Mouse (Mus musculus) spleen, adult 2 months (tissue): ENCODE measurements around the gene Fxyd7. TPM values are rescaled to one million over a fixed set of nuclear protein-coding genes. Genes with fewer than 3 reads are reported as not detected.

ENCODE experiments used
- DNase-seq, 2 experiments: peaks; one replicate each; pipeline versions ENCODE4 v3.0.0 to v3.0.0-alpha.2; 2012 to 2021; ENCODE audit warnings: low spot score in 2 of 2, low read depth in 1 of 2
- H3K27ac ChIP-seq: fragments of 200-500 bp; 2 replicates; pipeline ENCODE4 v1.5.1; 2012; ENCODE audit warnings: low read length, inconsistent platforms; ENCODE audit not compliant: insufficient read depth
- H3K27me3 ChIP-seq: fragments of 200-500 bp; 2 replicates; pipeline ENCODE4 v1.6.1; 2012; ENCODE audit warnings: mild to moderate bottlenecking, moderate library complexity, low read length, inconsistent platforms; ENCODE audit not compliant: control insufficient read depth, insufficient read depth
- H3K36me3 ChIP-seq: fragments of 200-500 bp; 2 replicates; pipeline ENCODE4 v1.6.1; 2012; ENCODE audit warnings: mild to moderate bottlenecking, low read length, inconsistent platforms; ENCODE audit not compliant: control insufficient read depth, insufficient read depth
- H3K4me1 ChIP-seq: fragments of 200-500 bp; 2 replicates; pipeline ENCODE4 v1.6.1; 2011; ENCODE audit warnings: inconsistent platforms; ENCODE audit not compliant: control insufficient read depth, insufficient read depth, insufficient read length
- H3K4me3 ChIP-seq: fragments of 200-500 bp; 2 replicates; pipeline ENCODE4 v1.5.1; 2011; ENCODE audit warnings: mild to moderate bottlenecking, inconsistent platforms; ENCODE audit not compliant: insufficient read depth, insufficient read length; ENCODE audit errors: extremely low read depth
- CTCF ChIP-seq: fragments of 200-500 bp; IDR thresholded peaks from 2 replicates; pipeline ENCODE4 v1.5.1; 2011; ENCODE audit warnings: mild to moderate bottlenecking, inconsistent platforms; ENCODE audit not compliant: insufficient read depth, insufficient read length, insufficient replicate concordance; ENCODE audit errors: extremely low read depth
- POLR2A ChIP-seq: fragments of 200-500 bp; IDR thresholded peaks from 2 replicates; pipeline ENCODE4 v1.6.1; 2011; ENCODE audit warnings: low read depth, low read length, inconsistent platforms
- WGBS: fragments of 180-500 bp; shearing (Covaris S2); methylation state at CpG from one replicate; pipeline ENCODE4 v1.1.7; 2018; 5-methylcytosine and 5-hydroxymethylcytosine counted together
- polyA plus RNA-seq: library from polyadenylated mRNA; depleted of rRNA; stranded (reverse); fragments of >200 nt; gene quantifications from 2 replicates; pipeline ENCODE4 v1.2.3, GENCODE M21; 2012; rRNA removed

The Fxyd7 gene
- polyA plus RNA-seq, 1 experiment = 1.2 TPM

DNA sequence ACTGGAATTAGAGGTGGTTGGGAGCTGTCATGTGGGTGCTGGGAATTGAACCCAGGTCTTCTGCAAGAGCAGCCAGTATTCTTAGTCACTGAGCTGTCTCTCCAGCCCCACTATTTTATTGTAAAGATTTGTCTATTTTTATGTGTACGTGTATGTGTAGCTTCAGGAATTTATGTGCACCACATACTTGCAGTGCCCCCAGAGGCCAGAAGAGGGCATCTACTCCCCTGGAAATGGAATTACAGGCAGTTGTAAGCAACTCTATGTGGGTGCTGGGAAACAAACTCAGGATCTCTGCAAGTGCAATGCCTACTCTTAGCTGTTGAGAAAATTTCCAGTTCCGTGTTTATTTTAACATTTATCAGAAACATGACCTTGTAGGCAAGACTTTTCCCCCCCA, 54.8 kb downstream of the Fxyd7 start:
- Histone ChIP-seq H3K27ac (no peak overlapping the region), H3K4me1 (peaks cover 15% of the 10 kb centered on the region; the same call in 1 of the 2 replicates), H3K4me3 (no peak overlapping the region), H3K27me3 (no peaks in the 10 kb centered on the region), H3K36me3 (no peaks in the 10 kb centered on the region)
- TF ChIP-seq CTCF = no peak
- TF ChIP-seq POLR2A = no peak
- DNase-seq = no peak
- WGBS = 97% methylated on average over 2 of the region's 2 CpGs

DNA sequence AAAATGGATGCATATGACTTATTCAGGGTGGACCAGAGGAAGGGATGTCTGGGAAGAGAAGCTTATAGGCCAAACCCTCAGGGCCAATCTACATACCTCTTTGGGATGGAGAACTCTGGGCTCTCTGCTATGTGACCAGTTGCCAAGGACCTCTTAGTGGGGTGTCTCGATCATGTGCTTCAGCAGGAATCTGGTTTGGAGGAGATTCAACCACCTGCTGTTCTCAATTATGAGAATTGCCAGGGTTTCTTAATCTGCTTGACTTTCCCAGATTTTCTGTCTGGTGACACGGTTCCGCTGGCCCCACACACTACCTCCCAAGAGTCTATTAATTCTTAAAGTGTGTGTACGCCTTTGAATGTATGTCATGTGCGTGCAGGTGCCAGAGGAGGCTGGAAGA, 57.3 kb downstream of the Fxyd7 start:
- no peak overlapping the region for H3K4me3 ChIP-seq
- no peak for DNase-seq
- TF ChIP-seq CTCF (no peak), POLR2A (no peak)
- no peak overlapping the region for H3K27ac ChIP-seq
- WGBS = 91% methylated on average over 5 of the region's 5 CpGs
- H3K27me3 ChIP-seq = no peaks in the 10 kb centered on the region
- no peaks in the 10 kb centered on the region for H3K36me3 ChIP-seq
- no peaks in the 10 kb centered on the region; the same call in 1 of the 2 replicates for H3K4me1 ChIP-seq

Other genes starting within 250 kb of the Fxyd7 start
- gene Ffar2, start 227.7 kb downstream of the Fxyd7 start, polyA plus RNA-seq = 19.2 and 38.6 TPM in 2 replicates
- gene Ffar3, start 195.3 kb downstream of the Fxyd7 start, polyA plus RNA-seq = 0.59 and 0.84 TPM in 2 replicates
- gene Ffar1, start 189.9 kb downstream of the Fxyd7 start, polyA plus RNA-seq = 17.0 and 20.1 TPM in 2 replicates
- gene Cd22, start 171.1 kb downstream of the Fxyd7 start, polyA plus RNA-seq = 269 and 316 TPM in 2 replicates
- gene Mag, start 136.6 kb downstream of the Fxyd7 start, polyA plus RNA-seq = 3.5 TPM in 2 replicates
- 15.6 and 18.2 TPM in 2 replicates for gene Hamp2, start 126.8 kb downstream of the Fxyd7 start, polyA plus RNA-seq
- 0.82 TPM in 1 of 2 replicates, not detected in the other for gene Hamp, start 107.4 kb downstream of the Fxyd7 start, polyA plus RNA-seq
- gene Usf2, start 94.7 kb downstream of the Fxyd7 start, polyA plus RNA-seq = 151 and 196 TPM in 2 replicates
- 7.5 and 9.4 TPM in 2 replicates for gene Lsr, start 78.0 kb downstream of the Fxyd7 start, polyA plus RNA-seq
- gene Fam187b, start 77.7 kb downstream of the Fxyd7 start, polyA plus RNA-seq = 0.35 and 0.63 TPM in 2 replicates
- gene Fxyd5, start 9.0 kb downstream of the Fxyd7 start, polyA plus RNA-seq = 168 and 181 TPM in 2 replicates
- 60.6 and 67.6 TPM in 2 replicates for gene Fxyd1, start 5.7 kb upstream of the Fxyd7 start, polyA plus RNA-seq
- 0.92 and 1.0 TPM in 2 replicates for gene Lgi4, start 7.9 kb upstream of the Fxyd7 start, polyA plus RNA-seq
- gene Fxyd3, start 25.2 kb upstream of the Fxyd7 start, polyA plus RNA-seq = 0.94 and 1.8 TPM in 2 replicates
- gene Hpn, start 63.8 kb upstream of the Fxyd7 start, polyA plus RNA-seq = 22.1 and 26.8 TPM in 2 replicates
- gene Scn1b, start 75.5 kb upstream of the Fxyd7 start, polyA plus RNA-seq = 41.6 and 48.4 TPM in 2 replicates
- gene Gramd1a, start 104.4 kb upstream of the Fxyd7 start, polyA plus RNA-seq = 325 and 338 TPM in 2 replicates
- gene Scgb2b2, start 239.0 kb upstream of the Fxyd7 start, polyA plus RNA-seq = not detected in 2 replicates
- gene Scgb1b2, start 240.4 kb upstream of the Fxyd7 start, polyA plus RNA-seq = not detected in 2 replicates